Mouse (Mus musculus) urinary bladder, postnatal 0 days (tissue): Measurements from ENCODE around the gene Pigq. TPM values are rescaled to one million over a fixed set of nuclear protein-coding genes. Genes with fewer than 3 reads are reported as not detected.

Experiments used
- polyA plus RNA-seq: library from polyadenylated mRNA; unstranded; fragments of >200 nt; fragmentation: Nextera tagmentation; extraction: Ambion mirVana; gene quantifications from 2 replicates; pipeline ENCODE4 v1.2.1, GENCODE M21; 2015

The Pigq gene
- 27.5 and 29.1 TPM in 2 replicates for polyA plus RNA-seq

DNA sequence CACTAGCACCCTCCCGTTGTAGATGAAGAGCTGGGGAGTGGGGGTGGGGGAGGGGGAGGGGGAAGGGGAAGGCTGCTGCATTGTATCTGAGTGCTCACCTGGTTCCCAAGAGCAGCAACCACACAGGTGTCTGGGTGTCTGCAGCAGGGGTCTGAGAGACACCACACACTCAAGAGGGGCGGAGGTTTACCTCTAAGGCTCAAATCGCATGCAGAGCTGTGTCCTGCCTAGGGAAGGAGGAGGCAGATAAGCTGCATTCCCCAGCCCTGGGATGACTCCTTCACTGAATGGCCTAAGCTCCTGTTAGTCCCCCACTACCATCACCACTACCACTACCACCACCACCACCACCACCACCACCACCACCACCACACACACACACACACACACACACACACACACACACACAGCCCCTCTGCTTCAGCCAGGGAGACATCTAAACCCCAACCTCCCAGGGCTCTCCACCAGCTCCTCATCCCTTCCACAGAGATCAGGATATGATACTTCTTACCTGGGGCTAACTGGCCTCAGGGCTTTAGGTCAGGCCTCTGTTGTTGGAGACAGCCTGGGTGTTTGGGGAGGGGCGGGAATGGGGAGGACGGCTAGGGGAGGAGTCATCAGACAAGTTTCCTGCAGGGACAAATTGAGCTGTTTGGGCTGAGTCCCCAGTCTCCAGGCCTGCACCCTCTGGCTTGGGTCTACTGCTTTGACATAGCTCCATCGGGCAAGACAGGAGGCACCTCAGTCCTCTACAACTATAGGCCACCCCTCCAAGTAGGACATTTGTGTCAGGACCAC, at the start of gene Pigq, which contains the start of gene Nhlrc4:
Gene Pigq (minus strand): TSS at position 571 of the 798 bp plus-strand sequence.
Gene Nhlrc4 (minus strand): TSS at position 596 of the 798 bp plus-strand sequence.

DNA sequence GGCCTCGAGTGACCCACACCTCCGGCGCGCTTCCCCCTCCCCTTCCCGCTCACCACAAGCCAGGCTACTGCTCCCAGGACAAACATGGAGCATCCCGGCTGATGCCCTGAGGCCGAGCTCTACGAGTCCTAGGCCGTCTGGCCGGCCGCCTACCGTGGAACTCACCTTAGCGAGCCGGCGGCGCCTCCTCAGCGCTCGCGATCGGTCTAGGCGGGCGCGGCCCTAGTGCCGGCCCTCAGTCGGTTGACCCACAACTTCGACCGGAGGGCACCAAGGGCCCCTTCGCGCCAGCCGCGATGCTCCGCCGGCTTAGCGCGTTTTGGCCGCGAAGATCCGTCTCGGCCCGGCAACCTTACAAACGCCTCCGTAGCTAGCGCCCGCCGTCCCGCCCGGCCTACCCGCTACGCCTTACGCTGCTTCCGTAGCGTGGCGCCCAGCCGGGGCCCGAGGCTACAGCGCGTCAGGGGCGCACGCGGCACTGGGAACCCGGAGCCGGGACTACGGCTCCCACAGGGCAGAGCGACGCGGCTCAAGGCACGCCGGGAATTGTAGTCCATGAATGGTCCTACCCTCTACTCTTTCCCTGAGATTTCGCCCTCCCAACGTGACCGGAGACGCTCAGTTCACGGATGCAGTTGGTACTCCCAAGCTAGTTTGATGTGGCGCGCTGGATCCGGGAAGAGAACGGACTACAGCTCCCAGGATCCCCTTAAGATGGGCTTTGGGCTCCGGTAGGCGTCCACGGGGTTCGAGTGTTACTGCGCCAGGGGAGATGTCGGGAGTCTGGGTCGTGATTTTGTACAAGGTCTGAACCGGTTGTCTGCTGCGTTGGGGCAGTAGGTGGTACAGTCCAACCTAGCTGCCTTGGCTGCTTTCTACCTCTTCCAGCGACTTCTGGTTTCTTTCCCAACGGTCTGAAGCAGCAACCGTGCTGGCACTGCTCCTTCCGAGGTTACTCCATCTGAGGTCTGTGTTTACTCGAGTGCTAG, 40.9 kb upstream of the Pigq start, which contains the start of gene Capn15:
Gene Capn15 (minus strand): TSS at position 491 of the 989 bp plus-strand sequence.

DNA sequence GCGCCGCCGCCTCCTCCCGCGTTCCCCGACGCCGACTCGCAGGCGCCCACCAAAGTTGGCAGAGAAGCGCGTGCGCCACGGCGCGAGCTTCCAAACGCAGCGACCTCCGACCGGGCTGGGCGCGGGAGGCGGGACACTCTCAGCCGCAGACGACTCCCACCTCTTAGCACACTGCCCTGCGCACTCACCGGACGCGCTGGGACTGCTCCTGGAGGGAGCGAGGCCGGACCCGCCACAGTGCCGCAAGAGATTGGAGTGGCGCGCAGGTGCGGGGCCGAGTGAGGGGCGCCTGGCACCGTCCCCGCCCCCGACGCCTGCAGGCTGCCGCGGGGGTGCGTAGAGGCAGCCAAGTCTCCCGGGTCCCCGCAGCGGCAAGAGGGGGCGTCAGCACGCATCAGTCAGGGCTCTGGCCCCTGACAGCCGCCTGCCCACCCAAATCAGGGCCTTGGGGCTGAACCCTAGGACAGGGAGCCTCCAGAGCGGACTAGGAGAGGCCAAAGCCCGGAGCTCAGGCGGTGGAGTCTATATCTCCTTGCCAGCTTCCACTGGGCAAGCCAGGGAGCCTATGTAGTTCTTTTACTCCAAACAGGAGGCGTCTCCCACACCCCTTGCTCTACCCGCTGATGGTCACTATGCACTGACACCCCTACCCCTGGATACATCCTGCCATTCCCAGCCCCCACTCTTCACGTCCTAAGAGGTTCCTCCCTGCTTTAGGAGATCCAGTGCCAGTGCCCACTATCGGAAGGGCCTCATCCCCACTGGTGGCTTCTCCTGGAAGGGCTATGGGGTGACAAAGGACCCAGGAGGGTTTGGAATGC, 7.3 kb upstream of the Pigq start, which contains the start of gene A930017K11Rik:
Gene A930017K11Rik (minus strand): TSS at position 763 of the 821 bp plus-strand sequence.

DNA sequence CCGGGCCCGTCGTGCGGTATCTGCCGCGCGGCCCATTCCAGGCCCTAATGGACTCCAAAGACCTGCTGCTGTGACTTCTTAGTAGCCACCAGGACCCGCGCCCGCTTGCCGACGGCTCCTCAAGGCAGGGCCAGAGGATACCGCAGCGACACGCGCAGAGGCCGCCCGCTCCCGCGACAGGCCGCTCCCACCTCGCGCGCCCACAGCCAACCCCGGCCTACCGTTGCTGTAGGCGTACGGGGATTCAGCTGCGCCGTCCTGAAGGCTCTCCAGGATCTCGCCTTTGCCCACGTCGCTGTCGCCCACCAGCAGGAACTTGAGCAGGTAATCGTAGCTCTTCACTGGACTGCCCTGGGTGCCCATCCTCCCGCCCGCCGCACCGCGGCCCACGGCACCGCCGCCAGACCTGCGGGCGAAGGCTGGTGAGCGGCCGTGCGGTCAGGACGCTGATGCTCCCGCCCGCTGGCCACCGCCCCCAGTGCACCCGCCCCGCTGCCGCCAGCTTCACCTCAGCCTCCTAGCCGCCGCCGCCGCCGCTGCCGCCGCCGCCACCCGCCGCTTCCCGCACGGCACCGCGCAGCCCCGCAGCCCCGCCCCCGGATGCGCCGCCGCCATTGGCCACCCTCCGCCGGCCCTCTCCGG, 25.5 kb downstream of the Pigq start, which contains the start of gene Rab40c:
Gene Rab40c (minus strand): TSS at position 584 of the 642 bp plus-strand sequence.

GRCm38 (mm10) chr17:25880196-25880910, 64.4 kb downstream of the Pigq start, which contains the start of gene Wfikkn1:
Gene Wfikkn1, minus strand, starts transcription at chr17:25880858.

Other genes with a start within 250 kb of the Pigq start
- 0.63 and 2.2 TPM in 2 replicates for gene Gng13, start 227.8 kb downstream of the Pigq start, polyA plus RNA-seq
- 6.3 and 7.4 TPM in 2 replicates for gene Chtf18, start 217.5 kb downstream of the Pigq start, polyA plus RNA-seq
- 8.7 and 12.9 TPM in 2 replicates for gene Rpusd1, start 217.3 kb downstream of the Pigq start, polyA plus RNA-seq
- 0.06 and 0.07 TPM in 2 replicates for gene Mslnl, start 208.9 kb downstream of the Pigq start, polyA plus RNA-seq
- gene Msln, start 190.6 kb downstream of the Pigq start, polyA plus RNA-seq: 160 and 189 TPM in 2 replicates
- gene Narfl, start 171.2 kb downstream of the Pigq start, polyA plus RNA-seq: 19.4 and 20.0 TPM in 2 replicates
- 37.6 and 41.6 TPM in 2 replicates for gene Haghl, start 159.3 kb downstream of the Pigq start, polyA plus RNA-seq
- gene Ccdc78, start 158.4 kb downstream of the Pigq start, polyA plus RNA-seq: 0.24 and 0.27 TPM in 2 replicates
- 79.0 and 85.2 TPM in 2 replicates for gene Fam173a, start 152.0 kb downstream of the Pigq start, polyA plus RNA-seq
- gene AC134908.4, start 149.3 kb downstream of the Pigq start, polyA plus RNA-seq: 0.25 TPM in 1 of 2 replicates, not detected in the other
- 22.7 and 22.9 TPM in 2 replicates for gene Metrn, start 147.8 kb downstream of the Pigq start, polyA plus RNA-seq
- gene Fbxl16, start 135.9 kb downstream of the Pigq start, polyA plus RNA-seq: 1.4 and 1.8 TPM in 2 replicates
- gene Wdr24, start 121.3 kb downstream of the Pigq start, polyA plus RNA-seq: 10.9 and 11.6 TPM in 2 replicates
- 29.1 and 29.4 TPM in 2 replicates for gene Jmjd8, start 116.1 kb downstream of the Pigq start, polyA plus RNA-seq
- 207 and 208 TPM in 2 replicates for gene Stub1, start 111.5 kb downstream of the Pigq start, polyA plus RNA-seq
- 5.1 and 6.3 TPM in 2 replicates for gene Rhbdl1, start 107.6 kb downstream of the Pigq start, polyA plus RNA-seq
- gene Gm20683, start 103.2 kb downstream of the Pigq start, polyA plus RNA-seq: 1.8 and 2.3 TPM in 2 replicates
- gene Rhot2, start 100.1 kb downstream of the Pigq start, polyA plus RNA-seq: 9.2 and 11.0 TPM in 2 replicates
- 5.9 and 6.2 TPM in 2 replicates for gene Wdr90, start 83.4 kb downstream of the Pigq start, polyA plus RNA-seq
- 13.1 and 18.2 TPM in 2 replicates for gene Mcrip2, start 76.2 kb downstream of the Pigq start, polyA plus RNA-seq
- 36.1 and 44.4 TPM in 2 replicates for gene Mettl26, start 69.9 kb downstream of the Pigq start, polyA plus RNA-seq
- 0.12 and 0.22 TPM in 2 replicates for gene Wfikkn1, start 64.1 kb downstream of the Pigq start, polyA plus RNA-seq
- gene Rab40c, start 25.2 kb downstream of the Pigq start, polyA plus RNA-seq: 16.7 and 18.7 TPM in 2 replicates
- not detected in 2 replicates for gene Nhlrc4, start within 50 bp of the Pigq start, polyA plus RNA-seq
- 0.07 TPM in 1 of 2 replicates, not detected in the other for gene A930017K11Rik, start 7.6 kb upstream of the Pigq start, polyA plus RNA-seq
- gene Capn15, start 40.9 kb upstream of the Pigq start, polyA plus RNA-seq: 13.4 and 16.2 TPM in 2 replicates
- 7.8 and 8.2 TPM in 2 replicates for gene Rab11fip3, start 124.6 kb upstream of the Pigq start, polyA plus RNA-seq
- 74.4 and 84.5 TPM in 2 replicates for gene Decr2, start 145.4 kb upstream of the Pigq start, polyA plus RNA-seq
- gene Nme4, start 150.7 kb upstream of the Pigq start, polyA plus RNA-seq: 21.8 and 22.5 TPM in 2 replicates
- gene Tmem8, start 168.4 kb upstream of the Pigq start, polyA plus RNA-seq: 3.1 and 4.2 TPM in 2 replicates
- gene Mrpl28, start 178.6 kb upstream of the Pigq start, polyA plus RNA-seq: 116 and 122 TPM in 2 replicates
- gene Axin1, start 193.8 kb upstream of the Pigq start, polyA plus RNA-seq: 5.2 and 7.5 TPM in 2 replicates